Comparison of ENCODE assay signal across 15 mouse cellular contexts in genomic region chr3:92258526-92258925, GRCm38 (mm10). TPM values are rescaled to one million over a fixed set of nuclear protein-coding genes. Genes with fewer than 3 reads are reported as not detected.
DNase-seq lines count a peak whose midpoint lies in the region; ATAC-seq and TF ChIP-seq lines count a peak whose summit lies in the region.
"Not testable (repeated sequence)": the region's sequence is repeated elsewhere in the genome, so short reads cannot be mapped to it uniquely, and the experiment has no call there.
"Had no signal": no experiment of that assay in that cellular context is flagged by ENCODE, and none has a peak within 500 bp of the region (broad histone marks: within the 10 kb centered on the region; RNA-seq: fewer than 3 reads in every experiment).

No protein-coding gene starts in this region.

- not testable (repeated sequence) for H3K9ac ChIP-seq in forebrain, embryonic 11.5 days (ENCODE audit: low read length); heart, embryonic 11.5 days (ENCODE audit: low read depth, low read length); hindbrain, embryonic 15.5 days; kidney, embryonic 15.5 days; liver, embryonic 11.5 days (ENCODE audit: low read depth, low read length); midbrain, embryonic 12.5 days (replicated peaks); neural tube, embryonic 11.5 days (ENCODE audit: low read length); stomach, postnatal 0 days (ENCODE audit: low read length)

- H3K27ac ChIP-seq in forebrain, embryonic 11.5 days (ENCODE audit: low read depth, low read length); heart, embryonic 11.5 days (ENCODE audit: low read depth, low read length); hindbrain, embryonic 15.5 days (replicated peaks); kidney, embryonic 15.5 days; liver, embryonic 11.5 days (ENCODE audit: low read depth, low read length); midbrain, embryonic 12.5 days (replicated peaks); neural tube, embryonic 11.5 days (ENCODE audit: low read depth, low read length); stomach, postnatal 0 days (replicated peaks): not testable (repeated sequence)

- ATAC-seq in forebrain, embryonic 11.5 days (replicated peaks; ENCODE audit: low FRiP score) = peak; percentile 63
- 0 out of 2 replicates have a peak, but pooled peaks have one; percentile 60 for ATAC-seq in heart, embryonic 11.5 days (replicated peaks; ENCODE audit: insufficient number of reproducible peaks, low FRiP score, low TSS enrichment)
- peak; percentile 67 for ATAC-seq in hindbrain, embryonic 15.5 days (ENCODE audit: low FRiP score, low read depth)
- ATAC-seq in kidney, embryonic 15.5 days (replicated peaks; ENCODE audit: low FRiP score) = peak; percentile 61
- 0 out of 2 replicates have a peak, but pooled peaks have one; percentile 46 for ATAC-seq in liver, embryonic 11.5 days (replicated peaks; ENCODE audit: low FRiP score)
- ATAC-seq in midbrain, embryonic 12.5 days (ENCODE audit: low FRiP score, low read depth) = peak; percentile 65
- ATAC-seq in neural tube, embryonic 11.5 days (ENCODE audit: insufficient read depth, low FRiP score, low TSS enrichment) = peak; percentile 51
- 0 out of 2 replicates have a peak, but pooled peaks have one; percentile 24 for ATAC-seq in stomach, postnatal 0 days (ENCODE audit: low FRiP score, low TSS enrichment)

- H3K36me3 ChIP-seq in forebrain, embryonic 11.5 days (ENCODE audit: control insufficient read depth, insufficient read depth, low read length); heart, embryonic 11.5 days (ENCODE audit: control insufficient read depth, insufficient read depth, low read length); hindbrain, embryonic 15.5 days; kidney, embryonic 15.5 days; liver, embryonic 11.5 days (ENCODE audit: control insufficient read depth, insufficient read depth, low read length); midbrain, embryonic 12.5 days; neural tube, embryonic 11.5 days (ENCODE audit: control insufficient read depth, insufficient read depth, low read length); stomach, postnatal 0 days (ENCODE audit: control insufficient read depth, insufficient read depth, low read length): not testable (repeated sequence)

- H3K4me1 ChIP-seq in forebrain, embryonic 11.5 days (replicated peaks; ENCODE audit: control insufficient read depth, insufficient read depth, low read length); heart, embryonic 11.5 days (ENCODE audit: control insufficient read depth, insufficient read depth, low read length); hindbrain, embryonic 15.5 days (replicated peaks); kidney, embryonic 15.5 days; liver, embryonic 11.5 days (replicated peaks; ENCODE audit: control insufficient read depth, insufficient read depth, low read length); midbrain, embryonic 12.5 days; neural tube, embryonic 11.5 days (ENCODE audit: control insufficient read depth, insufficient read depth, low read length); stomach, postnatal 0 days (replicated peaks; ENCODE audit: control insufficient read depth, insufficient read depth): not testable (repeated sequence)

- H3K4me2 ChIP-seq in forebrain, embryonic 11.5 days (ENCODE audit: low read depth, low read length, severe bottlenecking); heart, embryonic 11.5 days; hindbrain, embryonic 15.5 days; kidney, embryonic 15.5 days; liver, embryonic 11.5 days; midbrain, embryonic 12.5 days (replicated peaks); neural tube, embryonic 11.5 days (ENCODE audit: low read depth); stomach, postnatal 0 days (replicated peaks; ENCODE audit: low read depth): not testable (repeated sequence)

- not testable (repeated sequence) for DNase-seq in forebrain, embryonic 11.5 days (ENCODE audit: low spot score); liver, embryonic 11.5 days (ENCODE audit: low spot score); neural tube, embryonic 11.5 days (ENCODE audit: low spot score); stomach, postnatal 0 days (ENCODE audit: low spot score)

- not testable (repeated sequence) for H3K27me3 ChIP-seq in forebrain, embryonic 11.5 days (ENCODE audit: control insufficient read depth, insufficient read depth, low read length); heart, embryonic 11.5 days (ENCODE audit: control insufficient read depth, insufficient read depth, low read length); hindbrain, embryonic 15.5 days; kidney, embryonic 15.5 days; liver, embryonic 11.5 days (replicated peaks; ENCODE audit: control insufficient read depth, insufficient read depth, low read length); midbrain, embryonic 12.5 days; neural tube, embryonic 11.5 days (ENCODE audit: control insufficient read depth, insufficient read depth, low read length); stomach, postnatal 0 days (ENCODE audit: control insufficient read depth, insufficient read depth, low read length)

- TF ChIP-seq CTCF in stomach, postnatal 0 days (IDR thresholded peaks at IDR 0.05; ENCODE audit: low read depth) = not testable (repeated sequence)

- TF ChIP-seq EP300 in stomach, postnatal 0 days (optimal IDR thresholded peaks at IDR 0.05) = not testable (repeated sequence)

- H3K4me3 ChIP-seq in forebrain, embryonic 11.5 days (ENCODE audit: low read depth, low read length); heart, embryonic 11.5 days (ENCODE audit: low read depth, low read length); hindbrain, embryonic 15.5 days; kidney, embryonic 15.5 days (replicated peaks); liver, embryonic 11.5 days (ENCODE audit: low read depth, low read length); midbrain, embryonic 12.5 days; neural tube, embryonic 11.5 days (ENCODE audit: low read depth, low read length); stomach, postnatal 0 days (ENCODE audit: low read depth, low read length): not testable (repeated sequence)

- not testable (repeated sequence) for H3K9me3 ChIP-seq in forebrain, embryonic 11.5 days (ENCODE audit: control insufficient read depth, low read length); heart, embryonic 11.5 days (replicated peaks; ENCODE audit: control insufficient read depth, low read length); hindbrain, embryonic 15.5 days; kidney, embryonic 15.5 days (replicated peaks); liver, embryonic 11.5 days (ENCODE audit: control insufficient read depth, low read length); midbrain, embryonic 12.5 days; neural tube, embryonic 11.5 days (ENCODE audit: control insufficient read depth, low read length); stomach, postnatal 0 days (ENCODE audit: control insufficient read depth, low read length)

RNA-seq across cellular contexts. Expression of gene Sprr2a3, which starts 26.7 kb away (rescaled TPM):
- polyA plus RNA-seq in forebrain, embryonic 11.5 days (2014; fragmentation: Nextera tagmentation; extraction: Ambion mirVana) = not detected in 2 replicates
- not detected in 2 replicates for polyA plus RNA-seq in heart, embryonic 11.5 days (2014; fragmentation: Nextera tagmentation; extraction: Ambion mirVana)
- not detected in 2 replicates for polyA plus RNA-seq in hindbrain, embryonic 15.5 days (2015; fragmentation: Nextera tagmentation; extraction: Ambion mirVana)
- 1.0 TPM in 1 of 2 replicates, not detected in the other for polyA plus RNA-seq in kidney, embryonic 15.5 days (2015; fragmentation: Nextera tagmentation; extraction: Ambion mirVana)
- polyA plus RNA-seq in liver, embryonic 11.5 days (2014; fragmentation: Nextera tagmentation; extraction: Ambion mirVana) = not detected in 2 replicates
- not detected in 2 replicates for polyA plus RNA-seq in midbrain, embryonic 12.5 days (2016; fragmentation: Nextera tagmentation; extraction: Ambion mirVana)
- not detected in 2 replicates for polyA plus RNA-seq in neural tube, embryonic 11.5 days (2014; fragmentation: Nextera tagmentation; extraction: Ambion mirVana)
- polyA plus RNA-seq in stomach, postnatal 0 days (2015; fragmentation: Nextera tagmentation; extraction: Ambion mirVana) = 712 and 819 TPM in 2 replicates
- polyA plus RNA-seq: CD4-positive, CD25-positive, alpha-beta regulatory T cell, adult 4 months; cerebellum, adult 2 months; embryonic facial prominence, embryonic 14.5 days; inflammation-experienced regulatory T-cells, adult 6 months had no signal

RNA-seq across cellular contexts. Expression of gene Sprr2a2, which starts 42.8 kb away (rescaled TPM):
- polyA plus RNA-seq in forebrain, embryonic 11.5 days (2014; fragmentation: Nextera tagmentation; extraction: Ambion mirVana) = not detected in 2 replicates
- polyA plus RNA-seq in heart, embryonic 11.5 days (2014; fragmentation: Nextera tagmentation; extraction: Ambion mirVana) = 0.86 and 0.96 TPM in 2 replicates
- polyA plus RNA-seq in hindbrain, embryonic 15.5 days (2015; fragmentation: Nextera tagmentation; extraction: Ambion mirVana) = 0.29 TPM in 1 of 2 replicates, not detected in the other
- 2.6 and 6.3 TPM in 2 replicates for polyA plus RNA-seq in kidney, embryonic 15.5 days (2015; fragmentation: Nextera tagmentation; extraction: Ambion mirVana)
- 1.1 TPM in 1 of 2 replicates, not detected in the other for polyA plus RNA-seq in liver, embryonic 11.5 days (2014; fragmentation: Nextera tagmentation; extraction: Ambion mirVana)
- polyA plus RNA-seq in midbrain, embryonic 12.5 days (2016; fragmentation: Nextera tagmentation; extraction: Ambion mirVana) = not detected in 2 replicates
- polyA plus RNA-seq in neural tube, embryonic 11.5 days (2014; fragmentation: Nextera tagmentation; extraction: Ambion mirVana) = 0.89 and 2.5 TPM in 2 replicates
- 13,620 and 14,516 TPM in 2 replicates for polyA plus RNA-seq in stomach, postnatal 0 days (2015; fragmentation: Nextera tagmentation; extraction: Ambion mirVana)
- polyA plus RNA-seq: CD4-positive, CD25-positive, alpha-beta regulatory T cell, adult 4 months; inflammation-experienced regulatory T-cells, adult 6 months had no signal

RNA-seq across cellular contexts. Expression of gene Sprr2a1, which starts 42.9 kb away (rescaled TPM):
- not detected in 2 replicates for polyA plus RNA-seq in forebrain, embryonic 11.5 days (2014; fragmentation: Nextera tagmentation; extraction: Ambion mirVana)
- polyA plus RNA-seq in heart, embryonic 11.5 days (2014; fragmentation: Nextera tagmentation; extraction: Ambion mirVana) = not detected in 2 replicates
- not detected in 2 replicates for polyA plus RNA-seq in hindbrain, embryonic 15.5 days (2015; fragmentation: Nextera tagmentation; extraction: Ambion mirVana)
- not detected in 2 replicates for polyA plus RNA-seq in kidney, embryonic 15.5 days (2015; fragmentation: Nextera tagmentation; extraction: Ambion mirVana)
- not detected in 2 replicates for polyA plus RNA-seq in liver, embryonic 11.5 days (2014; fragmentation: Nextera tagmentation; extraction: Ambion mirVana)
- not detected in 2 replicates for polyA plus RNA-seq in midbrain, embryonic 12.5 days (2016; fragmentation: Nextera tagmentation; extraction: Ambion mirVana)
- polyA plus RNA-seq in neural tube, embryonic 11.5 days (2014; fragmentation: Nextera tagmentation; extraction: Ambion mirVana) = not detected in 2 replicates
- 181 and 190 TPM in 2 replicates for polyA plus RNA-seq in stomach, postnatal 0 days (2015; fragmentation: Nextera tagmentation; extraction: Ambion mirVana)
- polyA plus RNA-seq: CD4-positive, CD25-positive, alpha-beta regulatory T cell, adult 4 months; cerebellum, adult 2 months; embryonic facial prominence, embryonic 14.5 days; heart, adult 2 months had no signal

RNA-seq across cellular contexts. Expression of gene Sprr2b, which starts 57.9 kb away (rescaled TPM):
- polyA plus RNA-seq in forebrain, embryonic 11.5 days (2014; fragmentation: Nextera tagmentation; extraction: Ambion mirVana) = not detected in 2 replicates
- not detected in 2 replicates for polyA plus RNA-seq in heart, embryonic 11.5 days (2014; fragmentation: Nextera tagmentation; extraction: Ambion mirVana)
- 0.63 TPM in 1 of 2 replicates, not detected in the other for polyA plus RNA-seq in hindbrain, embryonic 15.5 days (2015; fragmentation: Nextera tagmentation; extraction: Ambion mirVana)
- polyA plus RNA-seq in kidney, embryonic 15.5 days (2015; fragmentation: Nextera tagmentation; extraction: Ambion mirVana) = not detected in 2 replicates
- not detected in 2 replicates for polyA plus RNA-seq in liver, embryonic 11.5 days (2014; fragmentation: Nextera tagmentation; extraction: Ambion mirVana)
- polyA plus RNA-seq in midbrain, embryonic 12.5 days (2016; fragmentation: Nextera tagmentation; extraction: Ambion mirVana) = not detected in 2 replicates
- 0.54 TPM in 1 of 2 replicates, not detected in the other for polyA plus RNA-seq in neural tube, embryonic 11.5 days (2014; fragmentation: Nextera tagmentation; extraction: Ambion mirVana)
- 20.8 and 22.8 TPM in 2 replicates for polyA plus RNA-seq in stomach, postnatal 0 days (2015; fragmentation: Nextera tagmentation; extraction: Ambion mirVana)
- polyA plus RNA-seq: CD4-positive, CD25-positive, alpha-beta regulatory T cell, adult 4 months; cerebellum, adult 2 months; embryonic facial prominence, embryonic 14.5 days; heart, adult 2 months; heart, embryonic 15.5 days; inflammation-experienced regulatory T-cells, adult 6 months; limb, embryonic 14.5 days had no signal

Comparison
In these comparisons a context has a peak if more than half of its experiments do, and no peak if none do; other contexts are left out.
1. RNA of gene Sprr2a3, which starts 26.7 kb away (polyA plus RNA-seq): 712 to 819 TPM in stomach, postnatal 0 days; not detected in heart, embryonic 11.5 days, not detected in neural tube, embryonic 11.5 days, 1.0 TPM in kidney, embryonic 15.5 days, not detected in forebrain, embryonic 11.5 days, not detected in hindbrain, embryonic 15.5 days, not detected in liver, embryonic 11.5 days and not detected in midbrain, embryonic 12.5 days; every median in the first group is over 100 times any median in the second.
2. RNA of gene Sprr2a2, which starts 42.8 kb away (polyA plus RNA-seq): 13,620 to 14,516 TPM in stomach, postnatal 0 days; 2.6 to 6.3 TPM in kidney, embryonic 15.5 days, 1.1 TPM in liver, embryonic 11.5 days, 0.86 to 0.96 TPM in heart, embryonic 11.5 days, 0.89 to 2.5 TPM in neural tube, embryonic 11.5 days, 0.29 TPM in hindbrain, embryonic 15.5 days, not detected in forebrain, embryonic 11.5 days and not detected in midbrain, embryonic 12.5 days; every median in the first group is over 1,000 times any median in the second.
3. RNA of gene Sprr2a1, which starts 42.9 kb away (polyA plus RNA-seq): 181 to 190 TPM in stomach, postnatal 0 days; not detected in liver, embryonic 11.5 days, not detected in forebrain, embryonic 11.5 days, not detected in heart, embryonic 11.5 days, not detected in hindbrain, embryonic 15.5 days, not detected in kidney, embryonic 15.5 days, not detected in midbrain, embryonic 12.5 days and not detected in neural tube, embryonic 11.5 days; every median in the first group is over 100 times any median in the second.
4. Peak in every context shown above with its lines, with median percentiles within 50 percentile points of each other: ATAC-seq.